Mouse (Mus musculus) ovary, postnatal 10 days (tissue): ENCODE measurements at regions not wholly inside any gene's neighbourhood (a gene's known extent, or its start where the extent isn't known, plus 50 kb on each side); places are given as distances from the start of the nearest gene placed in this dataset.
"Not testable (repeated sequence)": the region's sequence is repeated elsewhere in the genome, so short reads cannot be mapped to it uniquely, and the experiment has no call there.

ENCODE experiments used
- DNase-seq: peaks from one replicate; pipeline ENCODE4 v3.0.0; 2022; ENCODE audit warnings: low spot score

- no peak for DNase-seq
These were observed 298.2 kb downstream of the Eipr1 start for GRCm38 (mm10) chr12:29049801-29050200.

GRCm38 (mm10) chr12:29050516-29051251 lies 299.1 kb downstream of the Eipr1 start:
- no peak for DNase-seq

DNA sequence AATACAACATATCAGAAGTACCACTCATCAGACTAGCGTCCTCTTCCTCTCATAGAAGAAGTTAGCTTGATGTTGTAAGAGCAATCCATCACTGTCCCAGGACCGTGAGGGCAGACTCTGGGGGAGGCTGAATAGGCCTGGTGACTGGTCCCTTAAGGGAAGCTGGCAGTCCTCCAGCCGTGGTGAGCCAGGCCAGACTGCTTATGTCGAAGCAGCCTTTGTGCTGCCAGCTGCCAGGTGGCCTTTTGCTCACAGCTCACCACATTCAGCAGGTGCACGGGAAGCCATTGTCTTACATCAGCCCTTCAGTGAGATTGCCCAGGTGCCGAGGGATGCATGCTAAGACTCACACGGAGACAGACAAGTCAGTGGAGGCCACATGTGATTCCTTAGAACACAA lies 302.8 kb downstream of the Eipr1 start:
- DNase-seq = no peak

DNA sequence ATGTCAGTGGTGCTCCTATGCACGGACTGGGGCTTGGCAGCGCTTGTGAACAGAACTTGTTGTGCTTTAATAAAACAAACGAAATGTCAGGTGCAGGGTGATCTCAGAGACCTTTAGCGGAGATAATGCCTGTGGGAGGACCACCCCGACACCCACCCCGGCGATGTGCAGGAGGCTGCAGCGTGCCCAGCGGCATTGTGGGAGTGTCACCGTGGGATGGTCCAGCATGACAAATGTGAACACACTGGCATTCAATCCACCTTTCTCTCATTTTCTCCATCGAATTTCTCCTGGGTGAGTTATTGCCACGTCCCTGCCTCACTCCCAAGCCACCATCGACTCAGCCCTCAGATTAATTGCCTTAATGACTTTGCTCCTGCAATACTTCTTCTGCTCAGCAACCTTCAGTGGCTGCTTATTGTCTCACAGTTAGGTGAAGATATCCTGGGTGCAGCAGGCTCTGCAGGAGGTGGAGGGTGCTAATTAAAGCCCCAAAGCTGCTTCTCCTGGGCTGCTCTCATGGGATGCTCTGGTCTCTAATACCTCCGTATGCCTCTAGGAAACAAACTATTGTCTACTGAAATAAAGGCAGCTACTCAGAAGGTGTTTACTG lies 310.5 kb downstream of the Eipr1 start:
- no peak for DNase-seq

- no peak for DNase-seq
These were observed 311.2 kb downstream of the Eipr1 start for GRCm38 (mm10) chr12:29062801-29063200.

DNA sequence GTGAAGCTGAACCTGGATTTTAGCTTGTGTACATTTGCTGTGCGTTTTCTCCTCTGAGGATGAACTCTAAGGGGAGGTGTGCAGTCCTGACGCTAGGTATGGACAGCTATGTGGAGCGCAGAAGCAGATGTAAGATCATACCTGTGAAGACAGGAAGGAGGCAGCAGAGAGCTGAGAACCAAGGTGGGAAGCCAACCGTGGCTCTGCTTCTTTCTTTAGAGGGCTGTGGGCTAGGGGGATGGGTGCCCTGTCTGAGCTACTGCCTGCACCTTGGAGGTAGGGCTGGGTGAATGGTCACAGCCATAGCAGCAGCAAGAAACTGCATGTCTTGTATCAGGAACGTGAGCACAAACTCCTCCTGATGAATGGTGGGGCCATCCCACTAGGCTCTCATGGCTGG lies 316.6 kb downstream of the Eipr1 start:
- no peak for DNase-seq

GRCm38 (mm10) chr12:29075096-29075852 lies 323.7 kb downstream of the Eipr1 start:
- DNase-seq = no peak

- DNase-seq = no peak
These were observed 325.0 kb downstream of the Eipr1 start for GRCm38 (mm10) chr12:29076606-29077005.

DNA sequence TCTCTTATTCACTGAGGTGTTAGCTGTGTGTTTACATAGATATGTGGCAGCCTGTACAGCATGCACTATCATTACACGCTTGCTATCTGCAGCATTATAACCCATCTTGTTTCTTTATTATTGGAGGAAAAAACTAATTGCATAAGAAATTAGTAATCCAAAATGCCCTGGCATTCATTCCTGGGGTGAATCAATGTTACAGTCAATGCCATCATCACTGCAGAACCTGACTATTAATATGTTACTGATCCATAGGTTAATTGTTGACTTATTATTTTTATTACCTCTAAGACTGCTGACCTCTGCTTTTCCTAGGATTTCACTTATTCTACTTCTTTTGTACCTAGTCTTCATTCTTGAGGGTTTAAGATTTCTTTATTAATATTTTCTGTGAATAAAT lies 327.4 kb downstream of the Eipr1 start:
- no peak for DNase-seq

- DNase-seq = no peak
These were observed 332.0 kb downstream of the Eipr1 start for GRCm38 (mm10) chr12:29083426-29084221.

DNA sequence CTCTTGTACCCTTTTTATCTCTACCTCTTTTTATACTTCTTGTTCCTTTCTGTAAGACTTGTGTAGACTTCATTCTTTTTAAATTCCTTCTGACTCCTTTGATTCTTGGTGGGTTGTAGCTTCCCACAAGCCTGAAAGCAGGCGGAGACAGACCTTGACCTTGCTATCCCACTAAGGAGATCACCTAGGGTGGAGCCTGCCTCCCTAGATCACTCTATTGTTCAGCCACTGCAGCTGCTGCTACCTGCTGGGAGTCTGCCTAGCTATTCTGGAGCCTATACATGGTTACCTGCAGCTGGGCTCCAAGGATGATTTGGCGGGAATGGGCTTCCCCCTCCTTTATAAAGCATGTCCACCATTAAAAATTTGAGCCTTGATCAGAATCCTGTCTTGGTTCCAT lies 335.6 kb downstream of the Eipr1 start:
- DNase-seq = not testable (repeated sequence)

DNA sequence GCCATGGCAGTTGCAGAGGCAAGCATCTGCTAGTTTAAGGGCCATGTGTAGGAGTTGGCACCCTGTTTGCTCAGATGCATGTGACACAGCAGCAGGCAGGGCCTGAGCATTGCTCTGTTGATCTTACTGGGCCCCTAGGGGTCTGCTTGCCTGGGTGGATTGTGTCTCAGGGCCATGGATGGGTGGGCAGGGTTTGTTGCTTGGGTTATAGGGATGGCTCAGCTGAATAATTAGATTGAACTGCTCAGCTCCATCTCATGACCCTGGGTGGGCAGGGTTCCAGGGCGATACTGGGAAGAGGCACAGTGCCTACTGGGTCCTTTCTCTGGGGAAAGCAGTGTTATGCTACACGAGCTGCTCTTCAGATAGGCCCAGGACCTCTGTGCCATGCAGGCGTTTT lies 338.0 kb downstream of the Eipr1 start:
- no peak for DNase-seq

DNA sequence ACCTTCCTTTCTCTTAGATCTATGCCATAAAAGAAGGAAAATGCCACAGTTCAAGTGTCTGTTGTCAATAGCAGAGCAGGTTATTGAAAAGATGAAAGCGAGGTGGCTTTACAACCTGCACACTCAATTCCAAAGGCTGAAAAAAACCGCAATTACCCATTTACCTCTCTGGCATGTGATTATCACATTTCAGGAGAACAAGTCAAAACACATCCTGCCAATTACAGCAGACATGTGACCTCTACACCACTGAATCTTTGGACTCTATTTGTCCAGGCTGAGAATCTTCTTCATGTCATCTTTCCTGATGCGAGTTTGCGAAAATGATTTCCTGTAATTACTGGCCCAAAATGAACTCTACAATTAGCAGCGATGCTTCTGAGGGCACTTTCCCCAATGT lies 338.8 kb downstream of the Eipr1 start:
- DNase-seq = no peak

GRCm38 (mm10) chr12:29095406-29096032 lies 343.9 kb downstream of the Eipr1 start:
- no peak for DNase-seq

DNA sequence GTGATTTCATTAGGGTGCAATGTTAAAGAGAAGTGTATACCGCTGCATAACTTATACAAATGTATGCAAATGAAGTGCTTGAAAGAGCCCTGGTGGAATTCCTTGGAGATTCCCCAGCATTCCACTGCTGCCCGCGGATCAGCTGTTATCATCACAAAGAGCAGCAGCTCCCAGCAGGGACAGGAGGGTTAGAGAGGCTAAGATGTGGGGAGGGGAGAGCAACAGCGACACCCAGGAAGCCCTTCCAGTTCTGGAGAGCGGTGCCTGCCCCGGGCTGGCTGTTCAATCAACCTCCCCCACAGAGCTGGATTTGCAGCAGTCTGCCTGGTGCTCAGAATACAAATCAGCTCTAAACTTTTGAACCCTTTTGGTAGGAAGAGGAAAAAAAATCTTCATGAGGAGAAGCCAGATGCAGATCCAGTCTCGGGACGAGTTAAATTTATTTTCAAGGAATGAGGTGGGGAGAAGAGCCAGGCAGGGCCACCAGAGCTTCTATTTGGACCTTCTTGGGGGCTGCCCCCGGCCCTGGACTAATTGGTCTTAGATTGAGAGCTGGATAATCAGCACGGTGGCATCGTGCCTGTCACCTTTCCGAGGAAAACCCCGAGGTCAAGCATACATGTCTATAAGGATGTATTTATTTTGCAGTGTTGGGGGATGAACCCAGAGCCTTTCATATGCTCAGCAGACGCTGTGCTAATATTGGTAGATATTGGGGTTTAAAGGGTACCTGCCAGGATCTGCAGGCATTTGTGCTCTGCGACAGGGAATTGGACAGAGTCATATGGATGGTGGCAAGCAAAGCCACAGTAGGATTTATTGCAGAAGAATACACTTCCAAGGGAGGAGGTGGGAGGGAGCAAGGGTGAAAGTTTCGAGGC lies 344.7 kb downstream of the Eipr1 start:
- DNase-seq = peak; percentile 5

DNA sequence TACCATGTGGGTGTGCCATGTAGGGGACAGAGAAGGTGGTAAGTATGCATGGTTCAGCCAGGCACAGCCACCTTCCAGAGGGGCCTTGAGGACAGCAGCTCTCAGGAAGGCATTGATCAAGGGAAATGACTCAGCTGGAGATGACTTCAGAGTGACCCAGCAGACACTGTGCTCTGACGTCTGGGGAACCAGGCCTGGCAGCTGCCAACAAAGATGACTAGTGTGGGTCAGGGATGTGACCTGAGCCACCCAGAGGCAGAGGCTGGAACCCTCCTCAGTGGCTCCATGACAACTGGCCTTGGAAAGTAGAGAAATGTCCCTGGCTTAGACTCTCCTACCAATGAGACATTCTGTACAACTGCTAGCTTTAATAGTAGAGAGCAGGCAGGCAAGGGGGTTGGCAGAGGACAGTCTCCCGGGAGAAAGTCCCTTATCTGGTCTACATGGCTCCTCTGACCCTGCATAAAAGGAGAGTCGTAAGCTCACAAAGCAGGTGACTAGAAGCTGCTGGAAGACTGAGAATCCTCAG lies 348.5 kb downstream of the Eipr1 start:
- no peak for DNase-seq

DNA sequence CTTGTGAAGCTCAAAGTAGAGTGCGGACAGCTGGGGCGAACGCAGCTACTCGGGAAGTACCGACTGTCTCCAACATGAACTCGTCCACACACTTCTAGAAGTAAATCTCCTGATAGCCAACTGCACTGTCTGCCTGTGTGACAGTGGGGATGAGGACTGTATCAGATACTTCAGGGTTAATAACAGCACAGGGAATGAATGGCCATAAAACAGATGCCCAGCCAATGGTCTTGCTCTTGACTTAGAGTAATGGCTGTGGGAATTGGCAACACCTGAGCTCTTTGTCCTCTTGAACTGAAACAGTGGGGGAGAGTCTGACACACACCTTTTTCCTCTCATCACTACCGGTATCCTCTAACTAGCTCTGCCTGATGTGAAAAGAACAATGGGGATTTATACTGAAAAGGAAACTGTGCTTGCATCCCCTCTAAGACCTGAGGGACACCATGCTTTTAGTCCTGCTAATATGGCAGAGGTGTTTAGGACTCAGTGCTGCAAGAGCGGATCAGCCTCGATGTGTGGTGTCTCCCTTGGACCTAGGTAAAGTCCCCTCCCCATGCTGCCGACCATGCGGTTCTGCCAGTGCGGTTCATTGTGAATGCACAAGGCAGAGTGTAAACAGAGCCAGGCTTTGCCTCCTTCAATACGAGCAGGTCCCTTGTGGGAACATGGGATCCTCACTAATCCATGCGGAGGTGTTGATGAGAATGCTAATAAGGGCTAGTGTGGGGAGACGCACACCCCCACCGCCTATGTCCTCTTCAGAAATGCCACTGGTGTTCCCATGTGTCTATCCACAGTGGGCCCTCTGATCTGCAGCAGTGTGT lies 355.5 kb downstream of the Eipr1 start:
- DNase-seq = no peak

- no peak for DNase-seq
These were observed 356.1 kb downstream of the Eipr1 start for GRCm38 (mm10) chr12:29107720-29108051.

DNA sequence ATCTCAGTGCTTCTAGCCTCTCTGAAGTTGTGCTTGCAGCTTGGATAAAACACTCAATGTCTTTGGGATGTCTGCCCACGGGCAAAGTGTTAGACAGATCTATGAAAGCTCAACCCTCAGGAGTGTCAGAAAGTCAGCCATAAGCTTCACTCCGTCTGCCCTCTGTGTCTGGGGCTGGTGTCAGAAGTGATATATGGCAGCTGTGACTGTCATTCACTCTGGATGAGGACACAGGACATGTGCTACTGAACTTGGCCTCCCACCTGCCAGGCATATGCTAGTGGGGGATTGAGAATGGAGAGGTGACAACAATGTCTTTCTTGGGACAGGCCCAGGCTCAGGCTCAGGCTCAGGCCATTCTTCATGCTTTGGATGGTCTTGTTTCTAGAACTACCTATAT lies 366.7 kb downstream of the Eipr1 start:
- DNase-seq = no peak

DNA sequence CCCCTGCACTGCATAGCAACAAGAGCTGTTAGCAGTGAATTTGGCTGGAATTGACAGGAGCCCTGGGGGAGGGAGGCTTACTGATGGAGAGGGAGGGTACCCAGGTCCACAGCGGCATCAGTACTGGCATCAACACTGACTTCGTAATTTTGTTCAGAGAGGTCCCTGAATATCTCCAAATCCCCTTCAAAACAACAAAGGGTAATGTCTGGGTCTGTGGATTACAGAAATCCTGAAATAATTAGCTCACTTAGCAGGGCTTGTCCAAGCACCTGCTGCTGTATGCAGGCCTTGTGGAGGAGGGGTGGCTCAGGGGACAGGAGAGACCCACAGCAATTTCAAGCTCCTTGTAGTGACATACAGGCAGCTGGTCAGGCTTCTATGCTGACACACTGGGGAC lies 369.6 kb downstream of the Eipr1 start:
- DNase-seq = no peak
